Mouse (Mus musculus) erythroblast, embryonic 14.5 days (primary cell): ENCODE data around the gene Coa4.

Experiments used
- GATA1 ChIP-seq: IDR thresholded peaks from 2 replicates; pipeline ENCODE4 v1.6.1; 2012; ENCODE audit warnings: low read length, inconsistent platforms, mixed read lengths
- TAL1 ChIP-seq: IDR thresholded peaks from 3 replicates; pipeline ENCODE4 v1.6.1; 2012; ENCODE audit warnings: low read length, inconsistent platforms, mixed read lengths

DNA sequence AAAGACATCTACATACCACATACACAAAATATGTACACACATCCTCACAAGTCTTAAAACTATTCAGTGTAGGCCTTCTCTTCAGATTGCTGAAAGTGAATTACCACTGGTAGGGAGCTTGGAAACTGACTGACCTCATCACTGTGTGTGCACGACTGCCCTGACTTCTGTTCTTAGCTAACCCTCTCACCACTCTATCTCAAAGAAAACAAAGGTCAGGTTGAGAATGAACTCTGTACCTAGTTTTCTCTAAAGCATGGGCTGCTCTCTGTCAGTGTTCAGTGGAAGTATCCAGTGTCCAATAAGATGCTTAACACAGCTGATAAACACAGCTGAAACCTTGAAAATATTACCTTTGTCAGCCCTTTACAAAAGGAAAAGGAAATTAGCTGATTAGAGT, 7.6 kb downstream of the Coa4 start:
- TF ChIP-seq GATA1 (no peak), TAL1 (no peak)
